Mouse (Mus musculus) liver, embryonic 16.5 days (tissue): Measurements from ENCODE around the gene Fip1l1. TPM values are rescaled to one million over a fixed set of nuclear protein-coding genes. Genes with fewer than 3 reads are reported as not detected.

Source experiments
- ATAC-seq: fragments of 200-750 bp; cut with Nextera tagmentation; 2 replicates; pipeline ENCODE4 v1.8.0; 2017; ENCODE audit warnings: low read depth, mild to moderate bottlenecking, moderate number of reproducible peaks, moderate library complexity
- H3K27ac ChIP-seq: fragments of 300-500 bp; sonication (generic); 2 replicates; pipeline ENCODE4 v1.5.1; 2014; ENCODE audit warnings: mild to moderate bottlenecking, low read length
- H3K27me3 ChIP-seq: fragments of 300-500 bp; sonication (generic); 2 replicates; pipeline ENCODE4 v1.6.1; 2014; ENCODE audit warnings: low read depth, low read length, mixed read lengths; ENCODE audit not compliant: control insufficient read depth, insufficient read depth
- H3K36me3 ChIP-seq: fragments of 300-500 bp; sonication (generic); 2 replicates; pipeline ENCODE4 v1.6.1; 2014; ENCODE audit warnings: mild to moderate bottlenecking; ENCODE audit not compliant: control insufficient read depth, insufficient read depth
- H3K4me1 ChIP-seq: fragments of 300-500 bp; sonication (generic); 2 replicates; pipeline ENCODE4 v1.6.1; 2014; ENCODE audit warnings: low read depth, low read length, mixed read lengths; ENCODE audit not compliant: control insufficient read depth
- H3K4me2 ChIP-seq: fragments of 300-500 bp; sonication (generic); 2 replicates; pipeline ENCODE4 v1.6.1; 2014; ENCODE audit warnings: low read depth, low read length, mixed read lengths
- H3K4me3 ChIP-seq: fragments of 300-500 bp; sonication (generic); 2 replicates; pipeline ENCODE4 v1.5.1; 2014; ENCODE audit warnings: low read depth, mild to moderate bottlenecking, low read length
- H3K9ac ChIP-seq: fragments of 300-500 bp; sonication (generic); 2 replicates; pipeline ENCODE4 v1.6.1; 2014; ENCODE audit warnings: low read depth, low read length
- H3K9me3 ChIP-seq: fragments of 300-500 bp; sonication (generic); replicated peaks from 2 replicates; pipeline ENCODE4 v1.6.1; 2016; ENCODE audit warnings: low read length; ENCODE audit not compliant: control insufficient read depth
- WGBS: fragments of 180-500 bp; shearing (Covaris S2); extraction: QIAGEN DNeasy Blood & Tissue Kit; methylation state at CpG from one replicate; pipeline ENCODE4 v1.1.7; 2014; ENCODE audit not compliant: insufficient replicate concordance; 5-methylcytosine and 5-hydroxymethylcytosine counted together
- polyA plus RNA-seq: library from polyadenylated mRNA; unstranded; fragments of >200 nt; fragmentation: Nextera tagmentation; extraction: Ambion mirVana; gene quantifications from 2 replicates; pipeline ENCODE4 v1.2.1, GENCODE M21; 2015

The Fip1l1 gene
- polyA plus RNA-seq: 28.2 and 29.3 TPM in 2 replicates

DNA sequence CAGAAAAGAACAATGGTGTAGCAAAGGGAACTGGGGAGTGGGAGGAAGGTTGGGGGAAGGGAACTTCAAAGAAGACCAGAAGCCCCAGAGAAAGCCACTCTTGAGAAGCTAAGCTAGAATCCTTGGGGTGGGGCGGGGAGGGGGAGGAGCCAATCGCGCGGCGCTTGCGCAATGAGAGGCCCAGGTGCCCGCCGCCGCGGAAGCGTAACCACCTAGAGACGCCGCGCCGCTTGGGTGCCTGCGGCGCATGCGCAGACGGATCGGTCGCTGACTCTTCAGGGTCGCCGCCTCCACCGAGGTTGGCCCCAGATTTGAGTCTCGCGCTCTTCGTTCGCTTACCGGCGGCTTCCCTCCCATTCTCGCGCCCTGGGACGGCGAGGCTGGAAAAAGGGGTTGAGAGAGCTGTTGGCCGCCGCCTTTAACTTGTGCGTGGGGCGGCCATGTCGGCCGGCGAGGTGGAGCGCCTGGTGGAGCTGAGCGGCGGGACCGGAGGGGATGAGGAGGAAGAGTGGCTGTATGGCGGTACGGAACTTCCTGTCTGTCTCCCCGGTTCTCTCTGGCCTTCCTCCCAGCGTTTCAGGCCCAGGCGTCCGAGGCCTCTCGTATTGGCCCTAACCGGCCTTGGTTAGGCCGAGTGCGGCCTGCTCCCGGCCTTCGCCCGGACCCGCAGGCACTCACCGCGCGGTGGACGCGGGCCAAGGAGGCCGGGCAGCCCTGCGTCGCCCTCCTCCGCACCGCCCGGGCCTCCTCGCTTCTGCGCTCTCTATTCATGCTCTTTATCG is at the start of gene Fip1l1:
Gene Fip1l1 (plus strand): TSS at position 210 of the 782 bp plus-strand sequence.
- Histone ChIP-seq H3K36me3 (no peaks in the 10 kb centered on the region), H3K4me2 (peak within 1 kb of the TSS; percentile 61), H3K4me1 (peaks cover 22% of the 10 kb centered on the region), H3K9me3 (no peaks in the 10 kb centered on the region), H3K27ac (peak within 1 kb of the TSS; percentile 95), H3K4me3 (peak within 1 kb of the TSS; percentile 76), H3K9ac (peak within 1 kb of the TSS; percentile 96), H3K27me3 (no peaks in the 10 kb centered on the region)
- WGBS: under 1% methylated on average over 69 of the region's 73 CpGs
- peak; percentile 82 for ATAC-seq

- ATAC-seq: no peak
- Histone ChIP-seq H3K27me3 (no peaks in the 10 kb centered on the region), H3K27ac (no peak overlapping the region), H3K4me1 (no peaks in the 10 kb centered on the region), H3K9ac (no peak overlapping the region), H3K4me3 (no peak overlapping the region), H3K36me3 (no peaks in the 10 kb centered on the region), H3K4me2 (no peak overlapping the region), H3K9me3 (no peaks in the 10 kb centered on the region)
- 70% methylated on average over 3 of the region's 3 CpGs for WGBS
These were observed 42.5 kb upstream of the Fip1l1 start for GRCm38 (mm10) chr5:74492705-74493104.

DNA sequence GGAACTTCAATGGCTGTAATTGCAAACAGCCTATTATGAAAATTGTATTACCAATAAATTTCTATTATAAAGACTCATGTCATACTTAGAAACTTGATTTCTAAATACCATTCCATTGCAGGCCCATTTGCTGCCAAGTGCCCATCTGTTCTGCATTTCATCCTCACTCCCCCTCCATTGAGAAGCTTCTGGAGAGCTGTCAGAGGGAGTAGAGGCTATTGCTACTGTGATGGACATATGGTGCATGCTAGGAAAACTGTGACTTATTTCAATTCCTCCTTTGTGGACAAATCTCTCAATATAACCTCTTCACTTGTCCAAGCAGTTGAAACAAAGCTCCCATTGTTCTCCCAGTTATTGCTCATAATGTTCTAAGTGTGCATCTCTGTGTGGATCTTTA is 23.6 kb upstream of the Fip1l1 start:
- Histone ChIP-seq H3K4me1 (no peaks in the 10 kb centered on the region), H3K27ac (no peak overlapping the region), H3K27me3 (no peaks in the 10 kb centered on the region), H3K9ac (no peak overlapping the region), H3K4me2 (no peak overlapping the region), H3K36me3 (no peaks in the 10 kb centered on the region), H3K9me3 (no peaks in the 10 kb centered on the region), H3K4me3 (no peak overlapping the region)
- ATAC-seq: no peak

- H3K9ac ChIP-seq: no peak overlapping the region
- no peaks in the 10 kb centered on the region for H3K27me3 ChIP-seq
- H3K4me3 ChIP-seq: no peak overlapping the region
- no peak overlapping the region for H3K4me2 ChIP-seq
- H3K27ac ChIP-seq: no peak overlapping the region
- H3K36me3 ChIP-seq: no peaks in the 10 kb centered on the region
- H3K9me3 ChIP-seq: no peaks in the 10 kb centered on the region
- peaks cover 19% of the 10 kb centered on the region for H3K4me1 ChIP-seq
- no peak for ATAC-seq
- 41% methylated on average over 5 of the region's 5 CpGs for WGBS
These were observed 8.2 kb upstream of the Fip1l1 start for GRCm38 (mm10) chr5:74527025-74527424.

- peak overlapping the region; percentile 89 for H3K4me3 ChIP-seq
- H3K36me3 ChIP-seq: no peaks in the 10 kb centered on the region
- H3K27ac ChIP-seq: no peak overlapping the region
- peak overlapping the region; percentile 91 for H3K4me2 ChIP-seq
- H3K27me3 ChIP-seq: no peaks in the 10 kb centered on the region
- 8% methylated on average over 16 of the region's 16 CpGs for WGBS
- H3K9me3 ChIP-seq: no peaks in the 10 kb centered on the region
- H3K4me1 ChIP-seq: peaks cover 23% of the 10 kb centered on the region
- ATAC-seq: no peak
- peak overlapping the region; percentile 73 for H3K9ac ChIP-seq
These were observed 4.5 kb upstream of the Fip1l1 start for GRCm38 (mm10) chr5:74530785-74531184.

- Histone ChIP-seq H3K27me3 (no peaks in the 10 kb centered on the region), H3K4me1 (peaks cover 26% of the 10 kb centered on the region), H3K27ac (peak within 1 kb of the TSS; percentile 85), H3K36me3 (no peaks in the 10 kb centered on the region), H3K4me2 (peak within 1 kb of the TSS; percentile 91), H3K9me3 (no peaks in the 10 kb centered on the region), H3K4me3 (peak within 1 kb of the TSS; percentile 89), H3K9ac (peak within 1 kb of the TSS; percentile 73)
- WGBS: 5% methylated on average over 35 of the region's 35 CpGs
- peak; percentile 82 for ATAC-seq
These were observed 3.5 kb upstream of the Fip1l1 start, which contains the start of gene Scfd2 for GRCm38 (mm10) chr5:74531630-74532280. Gene Scfd2 (minus strand): TSS chr5:74531759.

DNA sequence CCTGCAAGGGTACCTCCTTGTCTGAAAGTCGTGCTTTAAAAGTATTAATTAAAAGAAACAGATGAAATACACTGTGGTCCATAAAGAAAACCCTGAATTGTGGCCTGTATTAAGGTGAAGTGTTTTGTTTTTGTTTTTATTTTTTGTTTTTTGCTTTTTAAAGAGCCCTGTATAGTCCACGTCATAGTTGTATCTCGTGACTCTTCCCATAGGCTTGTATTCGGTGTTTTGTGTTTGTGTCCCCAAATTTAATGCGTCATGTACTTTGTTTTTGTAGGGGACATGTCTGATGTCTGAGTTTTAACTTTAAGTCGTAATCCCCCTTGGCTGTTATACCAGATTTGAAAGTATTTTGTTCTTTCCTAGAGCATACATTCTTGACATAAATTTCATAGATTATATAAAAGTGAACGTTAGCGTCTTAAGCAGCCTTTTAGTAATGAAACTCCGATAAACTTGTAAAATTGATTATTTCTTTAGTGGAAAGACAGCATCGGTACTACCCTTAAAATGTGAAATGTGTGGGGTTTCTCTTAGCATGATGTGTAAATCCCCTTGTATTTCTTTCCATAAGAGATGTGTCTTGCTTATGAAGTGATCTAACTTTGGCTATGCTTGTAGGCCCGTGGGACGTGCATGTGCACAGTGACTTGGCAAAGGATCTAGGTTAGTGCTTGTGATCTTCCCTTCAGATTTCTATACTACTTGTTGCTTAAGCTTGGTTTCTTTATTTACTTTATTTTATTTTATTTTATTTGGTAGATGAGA is 1.1 kb downstream of the Fip1l1 start:
- no peak for ATAC-seq
- Histone ChIP-seq H3K27ac (peak overlapping the region; percentile 95), H3K36me3 (no peaks in the 10 kb centered on the region; the same call in 1 of the 2 replicates), H3K9me3 (no peaks in the 10 kb centered on the region), H3K27me3 (no peaks in the 10 kb centered on the region), H3K9ac (peak overlapping the region; percentile 96), H3K4me3 (peak overlapping the region; percentile 76), H3K4me1 (peaks cover 14% of the 10 kb centered on the region), H3K4me2 (peak overlapping the region; percentile 61)
- 31% methylated on average over 12 of the region's 12 CpGs for WGBS

DNA sequence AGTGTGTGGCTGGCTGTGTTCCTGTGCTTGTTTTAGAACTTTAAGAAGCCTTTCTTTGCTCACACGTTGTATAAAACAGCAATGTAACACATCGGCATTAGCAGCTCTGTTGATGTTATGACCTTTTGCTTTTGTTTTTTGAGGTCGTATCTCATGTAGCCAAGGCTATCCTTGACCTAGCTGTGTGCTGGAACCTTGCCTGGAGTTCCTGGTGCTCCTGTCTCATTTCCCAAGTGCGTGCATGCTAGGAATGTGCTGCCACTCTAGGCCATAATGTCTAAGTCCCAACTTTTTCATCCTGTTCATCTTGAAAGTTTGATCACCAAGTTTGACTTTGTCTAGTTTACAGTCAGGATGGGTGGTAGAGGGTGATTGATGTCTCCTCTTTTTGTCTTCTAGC is 10.4 kb downstream of the Fip1l1 start:
- WGBS: 80% methylated on average over 4 of the region's 4 CpGs
- no peak for ATAC-seq
- no peaks in the 10 kb centered on the region for H3K4me1 ChIP-seq
- no peaks in the 10 kb centered on the region for H3K9me3 ChIP-seq
- no peak overlapping the region for H3K4me3 ChIP-seq
- no peak overlapping the region for H3K4me2 ChIP-seq
- no peak overlapping the region for H3K9ac ChIP-seq
- H3K36me3 ChIP-seq: peaks cover 29% of the 10 kb centered on the region
- no peaks in the 10 kb centered on the region for H3K27me3 ChIP-seq
- no peak overlapping the region for H3K27ac ChIP-seq
